Mouse (Mus musculus) limb, embryonic 11.5 days (tissue): ENCODE data around the gene Tmem273. TPM values are rescaled to one million over a fixed set of nuclear protein-coding genes. Genes with fewer than 3 reads are reported as not detected.

Source experiments
- ATAC-seq: fragments of 200-750 bp; cut with Nextera tagmentation; 2 replicates; pipeline ENCODE4 v1.8.0; 2017; ENCODE audit warnings: low read depth; ENCODE audit not compliant: insufficient number of reproducible peaks, low FRiP score, low TSS enrichment
- DNase-seq: peaks from one replicate; pipeline ENCODE4 v3.0.0-alpha.2; 2015; ENCODE audit warnings: low spot score
- H3K27ac ChIP-seq: fragments of 300-500 bp; sonication (generic); replicated peaks from 2 replicates; pipeline ENCODE4 v1.5.1; 2014; ENCODE audit warnings: low read depth, mild to moderate bottlenecking, low read length
- H3K27me3 ChIP-seq: fragments of 300-500 bp; sonication (generic); 2 replicates; pipeline ENCODE4 v1.6.1; 2014; ENCODE audit warnings: mild to moderate bottlenecking, low read length, mixed read lengths; ENCODE audit not compliant: control insufficient read depth, insufficient read depth
- H3K36me3 ChIP-seq: fragments of 300-500 bp; sonication (generic); 2 replicates; pipeline ENCODE4 v1.6.1; 2014; ENCODE audit warnings: mild to moderate bottlenecking, low read length, moderate library complexity, mixed read lengths; ENCODE audit not compliant: control insufficient read depth, insufficient read depth
- H3K4me1 ChIP-seq: fragments of 300-500 bp; sonication (generic); 2 replicates; pipeline ENCODE4 v1.6.1; 2014; ENCODE audit warnings: low read length, mixed read lengths; ENCODE audit not compliant: control insufficient read depth, insufficient read depth
- H3K4me2 ChIP-seq: fragments of 300-500 bp; sonication (generic); 2 replicates; pipeline ENCODE4 v1.6.1; 2014; ENCODE audit warnings: low read depth, mild to moderate bottlenecking, moderate library complexity; ENCODE audit not compliant: severe bottlenecking
- H3K4me3 ChIP-seq: fragments of 300-500 bp; sonication (generic); 2 replicates; pipeline ENCODE4 v1.5.1; 2014; ENCODE audit warnings: low read depth, low read length
- H3K9ac ChIP-seq: fragments of 300-500 bp; sonication (generic); 2 replicates; pipeline ENCODE4 v1.6.1; 2014; ENCODE audit warnings: mild to moderate bottlenecking, low read length
- H3K9me3 ChIP-seq: fragments of 300-500 bp; sonication (generic); 2 replicates; pipeline ENCODE4 v1.6.1; 2016; ENCODE audit warnings: low read length; ENCODE audit not compliant: control insufficient read depth
- WGBS: fragments of 180-500 bp; shearing (Covaris S2); extraction: QIAGEN DNeasy Blood & Tissue Kit; methylation state at CpG from one replicate; pipeline ENCODE4 v1.1.7; 2014; 5-methylcytosine and 5-hydroxymethylcytosine counted together
- polyA plus RNA-seq: library from polyadenylated mRNA; unstranded; fragments of >200 nt; fragmentation: Nextera tagmentation; extraction: Ambion mirVana; gene quantifications from 2 replicates; pipeline ENCODE4 v1.2.1, GENCODE M21; 2014

Tmem273 gene
- polyA plus RNA-seq, 1 experiment from 2014 or later = 0.25 TPM

GRCm38 (mm10) chr14:32858941-32859510 lies 73.3 kb downstream of the Tmem273 start:
- H3K4me1 ChIP-seq = no peaks in the 10 kb centered on the region
- no peak overlapping the region for H3K27ac ChIP-seq
- H3K36me3 ChIP-seq = no peaks in the 10 kb centered on the region
- DNase-seq = no peak
- no peak overlapping the region for H3K9ac ChIP-seq
- 83% methylated on average over 6 of the region's 6 CpGs for WGBS
- no peak overlapping the region for H3K4me3 ChIP-seq
- no peak overlapping the region for H3K4me2 ChIP-seq
- H3K27me3 ChIP-seq = no peaks in the 10 kb centered on the region
- no peaks in the 10 kb centered on the region for H3K9me3 ChIP-seq
- no peak for ATAC-seq

- no peak overlapping the region for H3K9ac ChIP-seq
- H3K36me3 ChIP-seq = no peaks in the 10 kb centered on the region
- ATAC-seq (no peak), DNase-seq (no peak)
- H3K4me2 ChIP-seq = no peak overlapping the region
- no peaks in the 10 kb centered on the region for H3K27me3 ChIP-seq
- no peak overlapping the region for H3K4me3 ChIP-seq
- H3K9me3 ChIP-seq = no peaks in the 10 kb centered on the region
- H3K4me1 ChIP-seq = no peaks in the 10 kb centered on the region
- WGBS = 71% methylated on average over 11 of the region's 11 CpGs
- H3K27ac ChIP-seq = no peak overlapping the region
Observed at GRCm38 (mm10) chr14:32859831-32860569, 74.2 kb downstream of the Tmem273 start.

- Histone ChIP-seq H3K4me1 (no peaks in the 10 kb centered on the region), H3K9me3 (no peaks in the 10 kb centered on the region), H3K27ac (no peak overlapping the region), H3K9ac (no peak overlapping the region), H3K4me3 (no peak overlapping the region), H3K36me3 (no peaks in the 10 kb centered on the region), H3K4me2 (no peak overlapping the region), H3K27me3 (no peaks in the 10 kb centered on the region)
- 21% methylated on average over 6 of the region's 6 CpGs for WGBS
- DNase-seq (no peak), ATAC-seq (no peak)
Observed at GRCm38 (mm10) chr14:32861149-32861581, 75.4 kb downstream of the Tmem273 start.

GRCm38 (mm10) chr14:32861656-32862055 lies 75.9 kb downstream of the Tmem273 start:
- Histone ChIP-seq H3K27me3 (no peaks in the 10 kb centered on the region), H3K27ac (no peak overlapping the region), H3K4me2 (no peak overlapping the region), H3K4me1 (no peaks in the 10 kb centered on the region), H3K9me3 (no peaks in the 10 kb centered on the region), H3K4me3 (no peak overlapping the region), H3K9ac (no peak overlapping the region), H3K36me3 (no peaks in the 10 kb centered on the region)
- 48% methylated on average over 2 of the region's 2 CpGs for WGBS
- ATAC-seq (no peak), DNase-seq (no peak)

- H3K9ac ChIP-seq = no peak overlapping the region
- H3K4me2 ChIP-seq = no peak overlapping the region
- H3K27me3 ChIP-seq = no peaks in the 10 kb centered on the region
- no peak overlapping the region for H3K4me3 ChIP-seq
- no peak overlapping the region for H3K27ac ChIP-seq
- no peaks in the 10 kb centered on the region for H3K36me3 ChIP-seq
- 87% methylated on average over 3 of the region's 3 CpGs for WGBS
- ATAC-seq = no peak
- H3K4me1 ChIP-seq = no peaks in the 10 kb centered on the region
- H3K9me3 ChIP-seq = no peaks in the 10 kb centered on the region
- no peak for DNase-seq
Observed at GRCm38 (mm10) chr14:32865331-32865730, 79.6 kb downstream of the Tmem273 start.

Other genes starting within 250 kb of the Tmem273 start
- gene Prrxl1, start 186.6 kb upstream of the Tmem273 start, polyA plus RNA-seq = 0.16 TPM in 1 of 2 replicates, not detected in the other
- 0.09 and 0.23 TPM in 2 replicates for gene 3425401B19Rik, start 100.7 kb upstream of the Tmem273 start, polyA plus RNA-seq
- gene Fam170b, start 48.0 kb downstream of the Tmem273 start, polyA plus RNA-seq = not detected in 2 replicates
- 2.1 and 2.7 TPM in 2 replicates for gene Vstm4, start 70.8 kb downstream of the Tmem273 start, polyA plus RNA-seq
- 0.52 and 1.0 TPM in 2 replicates for gene Lrrc18, start 205.4 kb downstream of the Tmem273 start, polyA plus RNA-seq